Mouse (Mus musculus): ENCODE measurements around the gene Coro2a. TPM values are rescaled to one million over a fixed set of nuclear protein-coding genes. Genes with fewer than 3 reads are reported as not detected.

The Coro2a gene
- total and polyA plus RNA-seq, 3 experiments: 0.35 to 6.8 TPM; not detected in 1

DNA sequence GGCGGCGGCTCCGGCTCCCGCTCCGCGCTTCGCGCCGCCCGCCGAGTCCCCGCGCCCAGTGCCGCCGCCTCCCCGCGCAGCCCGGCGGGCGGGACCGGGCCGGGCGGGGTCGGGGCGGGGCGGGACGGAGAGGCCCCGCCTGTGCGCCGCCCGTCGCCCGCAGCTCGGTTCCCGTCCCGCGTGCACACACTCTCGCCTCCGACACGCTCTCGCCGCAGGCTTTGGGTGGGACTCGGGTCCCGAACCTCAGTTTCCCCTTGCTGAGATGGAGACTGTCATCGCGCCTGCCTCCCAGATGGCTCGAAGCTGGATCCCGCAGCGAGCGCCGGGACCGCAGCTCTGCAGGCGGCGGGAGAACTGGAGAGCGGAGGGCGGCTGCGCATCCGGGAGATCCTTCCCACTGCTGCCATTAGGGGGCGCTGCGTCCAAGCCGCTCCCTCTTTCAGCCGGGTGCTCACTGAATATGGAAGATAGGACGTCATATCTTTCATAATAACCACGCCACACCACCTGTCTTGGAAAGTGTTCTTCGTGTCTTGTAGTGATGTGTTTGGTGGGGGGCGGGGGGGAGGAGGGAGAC is at the start of gene Coro2a (continued):
- TF ChIP-seq RAD21 (IDR thresholded peaks at IDR 0.05; ENCODE audit: low read depth, low read length) (peak; percentile 35), CTCF (IDR thresholded peaks at IDR 0.05 in 2 of 3, conservative IDR thresholded peaks at IDR 0.05 in 1 of 3; ENCODE audit: control insufficient read depth in 1 of 3, insufficient read depth in 1 of 3, low read depth in 2 of 3, low read length in 3 of 3, poor library complexity in 1 of 3, severe bottlenecking in 1 of 3) (peak; percentile 78 to 93 (median 89)), POLR2A (IDR thresholded peaks at IDR 0.05; ENCODE audit: control insufficient read depth in 1 of 2, insufficient read depth in 1 of 2, low read depth in 1 of 2, low read length in 2 of 2, poor library complexity in 1 of 2) (peak; percentile 28 to 44; a peak in 1 of 4 replicates)

- no peak for DNase-seq (ENCODE audit: low read depth, low spot score)
- H3K4me3 ChIP-seq (ENCODE audit: control insufficient read depth in 1 of 2, insufficient read depth in 1 of 2, low read depth in 2 of 2, low read length in 2 of 2): no peak within 1 kb of the TSS
- no peaks in the 10 kb centered on the region for H3K36me3 ChIP-seq (ENCODE audit: control insufficient read depth in 1 of 2, insufficient read depth in 2 of 2, low read length in 2 of 2)
- TF ChIP-seq NRF1 (IDR thresholded peaks at IDR 0.05; ENCODE audit: insufficient read depth, low read depth, low read length, poor library complexity, severe bottlenecking) (no peak), TCF12 (IDR thresholded peaks at IDR 0.05; ENCODE audit: low read depth, low read length) (no peak), GABPA (IDR thresholded peaks at IDR 0.05; ENCODE audit: low read depth, low read length) (no peak), MAZ (IDR thresholded peaks at IDR 0.05; ENCODE audit: low read depth, low read length) (no peak), HCFC1 (IDR thresholded peaks at IDR 0.05; ENCODE audit: low read depth, low read length) (no peak), CHD1 (IDR thresholded peaks at IDR 0.05; ENCODE audit: low read depth, low read length) (no peak), POLR2A (IDR thresholded peaks at IDR 0.05; ENCODE audit: control insufficient read depth in 1 of 2, insufficient read depth in 1 of 2, low read depth in 1 of 2, low read length in 2 of 2, poor library complexity in 1 of 2) (no peak), E2F4 (IDR thresholded peaks at IDR 0.05; ENCODE audit: borderline replicate concordance, low read depth, low read length) (no peak), NELFE (IDR thresholded peaks at IDR 0.05; ENCODE audit: low read depth, low read length) (no peak), GATA1 (IDR thresholded peaks at IDR 0.05; ENCODE audit: low read depth, low read length) (no peak), MXI1 (IDR thresholded peaks at IDR 0.05; ENCODE audit: low read depth, low read length) (no peak), SMC3 (IDR thresholded peaks at IDR 0.05; ENCODE audit: low read depth, low read length) (no peak), BHLHE40 (IDR thresholded peaks at IDR 0.05; ENCODE audit: borderline replicate concordance, low read depth, low read length) (no peak), CTCF (IDR thresholded peaks at IDR 0.05 in 2 of 3, conservative IDR thresholded peaks at IDR 0.05 in 1 of 3; ENCODE audit: control insufficient read depth in 1 of 3, insufficient read depth in 1 of 3, low read depth in 2 of 3, low read length in 3 of 3, poor library complexity in 1 of 3, severe bottlenecking in 1 of 3) (no peak), ELF1 (IDR thresholded peaks at IDR 0.05; ENCODE audit: low read depth, low read length) (no peak), EP300 (IDR thresholded peaks at IDR 0.05; ENCODE audit: low read depth in 1 of 2, low read length in 2 of 2) (no peak), ZC3H11A (IDR thresholded peaks at IDR 0.05; ENCODE audit: low read depth, low read length) (no peak), ZKSCAN1 (IDR thresholded peaks at IDR 0.05; ENCODE audit: low read depth, low read length) (no peak), USF1 (IDR thresholded peaks at IDR 0.05; ENCODE audit: low read depth, low read length) (no peak), ETS1 (IDR thresholded peaks at IDR 0.05; ENCODE audit: low read depth, low read length) (no peak)
- no peaks in the 10 kb centered on the region for H3K4me1 ChIP-seq (ENCODE audit: control insufficient read depth in 1 of 2, insufficient read depth in 2 of 2, low read length in 2 of 2)
- H3K9me3 ChIP-seq (replicated peaks; ENCODE audit: insufficient read depth, low read length): no peaks in the 10 kb centered on the region
- no peaks in the 10 kb centered on the region for H3K79me2 ChIP-seq (ENCODE audit: control insufficient read depth, insufficient read depth, low read length, poor library complexity)
- no peak within 1 kb of the TSS for H3K27ac ChIP-seq (ENCODE audit: control insufficient read depth, low read depth, low read length)
- no peak within 1 kb of the TSS for H3K9ac ChIP-seq (ENCODE audit: control insufficient read depth, low read depth, low read length, poor library complexity, severe bottlenecking)
- peaks cover 9 to 11% of the 10 kb centered on the region in 2 experiments for H3K27me3 ChIP-seq (ENCODE audit: control insufficient read depth in 1 of 2, insufficient read depth in 2 of 2, low read length in 2 of 2)
These were observed 48.2 kb upstream of the Coro2a start, which contains the start of gene Tbc1d2 for GRCm38 (mm10) chr4:46650086-46650753. Gene Tbc1d2, minus strand, starts transcription at chr4:46650209.
